Comparison of ENCODE assay signal across 15 mouse cellular contexts in genomic region chr5:114648728-114649311, GRCm38 (mm10). TPM values are rescaled to one million over a fixed set of nuclear protein-coding genes. Genes with fewer than 3 reads are reported as not detected.
DNase-seq lines count a peak whose midpoint lies in the region; ATAC-seq and TF ChIP-seq lines count a peak whose summit lies in the region.
"Had no signal": no experiment of that assay in that cellular context is flagged by ENCODE, and none has a peak within 500 bp of the region (broad histone marks: within the 10 kb centered on the region; RNA-seq: fewer than 3 reads in every experiment).

No protein-coding gene starts in this region.

- ATAC-seq in embryonic facial prominence, embryonic 14.5 days (ENCODE audit: low read depth) = no peak
- ATAC-seq: intestine, embryonic 15.5 days had no signal

- TF ChIP-seq CTCF in heart, adult 2 months (IDR thresholded peaks at IDR 0.05) = no peak

- H3K4me3 ChIP-seq in heart, adult 2 months = no peak overlapping the region
- no peak overlapping the region for H3K4me3 ChIP-seq in embryonic facial prominence, embryonic 14.5 days (ENCODE audit: low read depth, low read length)
- no peak overlapping the region for H3K4me3 ChIP-seq in limb, embryonic 10.5 days
- H3K4me3 ChIP-seq: embryonic facial prominence, embryonic 12.5 days; intestine, embryonic 15.5 days; left cerebral cortex, adult 2 months; liver, embryonic 13.5 days had no signal

- H3K36me3 ChIP-seq in heart, adult 2 months (ENCODE audit: control insufficient read depth, insufficient read depth, low read length) = no peaks in the 10 kb centered on the region
- H3K36me3 ChIP-seq in embryonic facial prominence, embryonic 14.5 days (ENCODE audit: control insufficient read depth, insufficient read depth, low read length) = no peaks in the 10 kb centered on the region
- H3K36me3 ChIP-seq in limb, embryonic 10.5 days = no peaks in the 10 kb centered on the region
- H3K36me3 ChIP-seq: embryonic facial prominence, embryonic 12.5 days; intestine, embryonic 15.5 days; liver, embryonic 13.5 days had no signal

- DNase-seq in heart, adult 2 months = peak in 1 of 2 experiments; percentile 48
- no peak for DNase-seq in heart, postnatal 10 days
- peak; percentile 74 for DNase-seq in 3134 (ENCODE audit: extremely low read depth, insufficient read length, low spot score)
- no peak for DNase-seq in embryonic facial prominence, embryonic 14.5 days (ENCODE audit: low spot score)
- DNase-seq in limb, embryonic 10.5 days (ENCODE audit: low spot score) = no peak
- DNase-seq in left cerebral cortex, postnatal 25 days (ENCODE audit: low spot score in 2 of 2) = no peak
- no peak for DNase-seq in adrenal gland, postnatal 14 days
- DNase-seq in urinary bladder, postnatal 10 days (ENCODE audit: low spot score) = no peak
- DNase-seq: adrenal gland, postnatal 25 days; cerebellum, adult 9-10 months; liver, embryonic 13.5 days had no signal

- intact Hi-C loops in heart, adult 2 months (cut with DNase I) = no loop called here
- intact Hi-C loops in heart, postnatal 10 days (cut with DNase I) = no loop called here
- intact Hi-C loops in left cerebral cortex, postnatal 25 days (cut with DNase I) = no loop called here

- no peaks in the 10 kb centered on the region for H3K9me3 ChIP-seq in embryonic facial prominence, embryonic 14.5 days (ENCODE audit: control insufficient read depth, low read length)
- H3K9me3 ChIP-seq in limb, embryonic 10.5 days (replicated peaks) = no peaks in the 10 kb centered on the region
- H3K9me3 ChIP-seq: embryonic facial prominence, embryonic 12.5 days; intestine, embryonic 15.5 days; liver, embryonic 13.5 days had no signal

- H3K9ac ChIP-seq in heart, adult 2 months (ENCODE audit: low read depth, low read length) = no peak overlapping the region
- 0 out of 2 replicates have a peak overlapping the region, but pooled peaks have one; percentile 22 for H3K9ac ChIP-seq in embryonic facial prominence, embryonic 14.5 days (ENCODE audit: low read depth, low read length)
- H3K9ac ChIP-seq: embryonic facial prominence, embryonic 12.5 days; intestine, embryonic 15.5 days; liver, embryonic 13.5 days had no signal

- peak overlapping the region; percentile 60 for H3K27ac ChIP-seq in heart, adult 2 months
- peak overlapping the region; percentile 69 for H3K27ac ChIP-seq in embryonic facial prominence, embryonic 14.5 days (replicated peaks; ENCODE audit: low read depth, low read length)
- H3K27ac ChIP-seq in limb, embryonic 10.5 days = peak overlapping the region; percentile 78
- H3K27ac ChIP-seq: intestine, embryonic 15.5 days; left cerebral cortex, adult 2 months; liver, embryonic 13.5 days had no signal

- H3K4me2 ChIP-seq in embryonic facial prominence, embryonic 14.5 days (ENCODE audit: low read depth, low read length) = no peak overlapping the region
- H3K4me2 ChIP-seq: embryonic facial prominence, embryonic 12.5 days; intestine, embryonic 15.5 days; midbrain, embryonic 11.5 days had no signal

- 0 out of 2 replicates have a peak, but pooled peaks have one; percentile 14 for TF ChIP-seq POLR2A in heart, adult 2 months (IDR thresholded peaks at IDR 0.05; ENCODE audit: insufficient read depth, low read depth, low read length)

- peaks cover 5% of the 10 kb centered on the region for H3K4me1 ChIP-seq in heart, adult 2 months (ENCODE audit: control insufficient read depth, insufficient read depth, low read length)
- peaks cover 42% of the 10 kb centered on the region for H3K4me1 ChIP-seq in embryonic facial prominence, embryonic 14.5 days (ENCODE audit: control insufficient read depth, insufficient read depth, low read length)
- H3K4me1 ChIP-seq in limb, embryonic 10.5 days = peaks cover 59% of the 10 kb centered on the region

- H3K27me3 ChIP-seq in heart, adult 2 months (ENCODE audit: control insufficient read depth, insufficient read depth, low read length) = no peaks in the 10 kb centered on the region
- no peaks in the 10 kb centered on the region for H3K27me3 ChIP-seq in embryonic facial prominence, embryonic 14.5 days (replicated peaks; ENCODE audit: control insufficient read depth, insufficient read depth, low read length)
- H3K27me3 ChIP-seq in limb, embryonic 10.5 days (ENCODE audit: low read depth, poor library complexity, severe bottlenecking) = peaks cover 50% of the 10 kb centered on the region
- H3K27me3 ChIP-seq: intestine, embryonic 15.5 days had no signal

- TF ChIP-seq EP300 in heart, adult 2 months (IDR thresholded peaks at IDR 0.05; ENCODE audit: insufficient read depth, low read depth, low read length) = 0 out of 2 replicates have a peak, but pooled peaks have one; percentile 10

- 71% methylated on average over 11 of the region's 11 CpGs for WGBS in heart, adult 2 months
- WGBS in embryonic facial prominence, embryonic 14.5 days = 68% methylated on average over 11 of the region's 11 CpGs
- 76% methylated on average over 11 of the region's 11 CpGs for WGBS in limb, embryonic 10.5 days

- H3K79me2 ChIP-seq in heart, adult 2 months (replicated peaks; ENCODE audit: control insufficient read depth, insufficient read depth, low read length) = no peaks in the 10 kb centered on the region

RNA-seq across cellular contexts. Expression of gene Trpv4, which starts 9.4 kb away (rescaled TPM):
- total RNA-seq in heart, adult 2 months (2021) = 1 to 10 TPM; 3.6 to 5.1 TPM
- polyA plus RNA-seq in heart, adult 2 months (2012; rRNA removed) = 4.6 and 7.5 TPM in 2 replicates
- total RNA-seq in heart, postnatal 10 days (2021) = 1 to 10 TPM; 2.9 to 6.0 TPM
- polyA plus RNA-seq in embryonic facial prominence, embryonic 14.5 days (2014; fragmentation: Nextera tagmentation; extraction: Ambion mirVana) = 11.9 TPM in 2 replicates
- 0.31 TPM in 2 replicates for polyA plus RNA-seq in limb, embryonic 10.5 days (2016; fragmentation: Nextera tagmentation; extraction: Ambion mirVana)
- 1 to 10 TPM; 1.9 to 2.2 TPM for total RNA-seq in left cerebral cortex, postnatal 25 days (2021)
- 2.1 and 3.6 TPM in 2 replicates for total RNA-seq in adrenal gland, postnatal 14 days (2021)

RNA-seq across cellular contexts. Expression of gene Gltp, which starts 42.0 kb away (rescaled TPM):
- 10 to 100 TPM; 14.2 to 17.0 TPM for total RNA-seq in heart, adult 2 months (2021)
- 36.3 and 37.8 TPM in 2 replicates for polyA plus RNA-seq in heart, adult 2 months (2012; rRNA removed)
- total RNA-seq in heart, postnatal 10 days (2021) = 10 to 100 TPM; 20.6 to 21.5 TPM
- 123 and 129 TPM in 2 replicates for polyA plus RNA-seq in embryonic facial prominence, embryonic 14.5 days (2014; fragmentation: Nextera tagmentation; extraction: Ambion mirVana)
- 65.4 and 78.6 TPM in 2 replicates for polyA plus RNA-seq in limb, embryonic 10.5 days (2016; fragmentation: Nextera tagmentation; extraction: Ambion mirVana)
- total RNA-seq in left cerebral cortex, postnatal 25 days (2021) = 10 to 100 TPM; 24.6 to 28.3 TPM
- 39.2 and 41.7 TPM in 2 replicates for total RNA-seq in adrenal gland, postnatal 14 days (2021)

RNA-seq across cellular contexts. Expression of gene Tchp, which starts 58.7 kb away (rescaled TPM):
- total RNA-seq in heart, adult 2 months (2021) = 1 to 10 TPM; 3.4 to 4.0 TPM
- polyA plus RNA-seq in heart, adult 2 months (2012; rRNA removed) = 6.1 and 8.5 TPM in 2 replicates
- total RNA-seq in heart, postnatal 10 days (2021) = 1 to 10 TPM; 5.1 to 5.7 TPM
- polyA plus RNA-seq in embryonic facial prominence, embryonic 14.5 days (2014; fragmentation: Nextera tagmentation; extraction: Ambion mirVana) = 10.9 and 11.4 TPM in 2 replicates
- polyA plus RNA-seq in limb, embryonic 10.5 days (2016; fragmentation: Nextera tagmentation; extraction: Ambion mirVana) = 18.8 and 22.0 TPM in 2 replicates
- total RNA-seq in left cerebral cortex, postnatal 25 days (2021) = 10 to 100 TPM; 11.6 to 13.6 TPM
- total RNA-seq in adrenal gland, postnatal 14 days (2021) = 6.9 and 10.0 TPM in 2 replicates
